In genomic region chrX:10778014-10778413, GRCm38 (mm10) we compare ENCODE assay signal across 17 mouse cellular contexts.
"Had no signal": no experiment of that assay in that cellular context is flagged by ENCODE, and none has a peak within 500 bp of the region (broad histone marks: within the 10 kb centered on the region; RNA-seq: fewer than 3 reads in every experiment).

No protein-coding gene starts in this region.

- H3K27ac ChIP-seq: hindbrain, embryonic 14.5 days; intestine, embryonic 15.5 days; kidney, postnatal 0 days; layer of hippocampus, adult 2 months; limb, embryonic 12.5 days; liver, embryonic 15.5 days; macrophage; midbrain, embryonic 13.5 days; neural tube, embryonic 15.5 days had no signal

- H3K4me2 ChIP-seq: hindbrain, embryonic 14.5 days; intestine, embryonic 15.5 days; limb, embryonic 12.5 days; liver, embryonic 15.5 days; midbrain, embryonic 13.5 days; neural tube, embryonic 15.5 days had no signal

- H3K9me3 ChIP-seq: intestine, embryonic 15.5 days; limb, embryonic 12.5 days; liver, embryonic 15.5 days; midbrain, embryonic 13.5 days; neural tube, embryonic 15.5 days had no signal

- H3K4me3 ChIP-seq: intestine, embryonic 15.5 days; layer of hippocampus, adult 2 months; limb, embryonic 12.5 days; liver, embryonic 15.5 days; midbrain, embryonic 13.5 days; myocyte; neural tube, embryonic 15.5 days had no signal

- H3K4me1 ChIP-seq: intestine, embryonic 15.5 days; limb, embryonic 12.5 days; liver, embryonic 15.5 days; midbrain, embryonic 13.5 days; neural tube, embryonic 15.5 days had no signal

- H3K9ac ChIP-seq: hindbrain, embryonic 14.5 days; intestine, embryonic 15.5 days; limb, embryonic 12.5 days; liver, embryonic 15.5 days; midbrain, embryonic 13.5 days; neural tube, embryonic 15.5 days had no signal

- ATAC-seq: intestine, embryonic 15.5 days; lung, postnatal 0 days; midbrain, embryonic 13.5 days had no signal

- H3K27me3 ChIP-seq: intestine, embryonic 15.5 days; limb, embryonic 12.5 days; liver, embryonic 15.5 days; midbrain, embryonic 13.5 days; neural tube, embryonic 15.5 days had no signal

- DNase-seq: liver; lung, adult 2 months; right cerebral cortex, adult 18-20 months; right cerebral cortex, postnatal 25 days; thymus, adult 2 months; thymus, postnatal 25 days had no signal

- H3K36me3 ChIP-seq: intestine, embryonic 15.5 days; limb, embryonic 12.5 days; liver, embryonic 15.5 days; midbrain, embryonic 13.5 days; neural tube, embryonic 15.5 days had no signal
